Mouse (Mus musculus) ES-Bruce4 (cell line): ENCODE measurements around the gene Tia1. TPM values are rescaled to one million over a fixed set of nuclear protein-coding genes. Genes with fewer than 3 reads are reported as not detected.

Experiments used
- H3K27ac ChIP-seq: 2 replicates; pipeline ENCODE4 v1.5.1; 2012; ENCODE audit warnings: low read length, inconsistent platforms; ENCODE audit not compliant: insufficient read depth
- H3K27me3 ChIP-seq: 2 replicates; pipeline ENCODE4 v1.6.1; 2012; ENCODE audit warnings: mild to moderate bottlenecking, low read length, inconsistent platforms; ENCODE audit not compliant: control insufficient read depth, poor library complexity, insufficient read depth, severe bottlenecking
- H3K36me3 ChIP-seq: 2 replicates; pipeline ENCODE4 v1.6.1; 2012; ENCODE audit warnings: inconsistent platforms, mild to moderate bottlenecking, low read length, moderate library complexity; ENCODE audit not compliant: control insufficient read depth, poor library complexity, insufficient read depth, severe bottlenecking
- H3K4me1 ChIP-seq: one replicate; pipeline ENCODE4 v1.8.1; 2011; ENCODE audit warnings: low read length; ENCODE audit not compliant: control insufficient read depth, insufficient read depth
- H3K4me3 ChIP-seq: 2 replicates; pipeline ENCODE4 v1.5.1; 2011; ENCODE audit warnings: low read depth, mild to moderate bottlenecking, low read length
- H3K9ac ChIP-seq: 2 replicates; pipeline ENCODE4 v1.6.1; 2012; ENCODE audit warnings: low read depth, mild to moderate bottlenecking, inconsistent platforms; ENCODE audit not compliant: poor library complexity, severe bottlenecking
- H3K9me3 ChIP-seq: replicated peaks from 2 replicates; pipeline ENCODE4 v1.6.1; 2012; ENCODE audit warnings: mild to moderate bottlenecking, low read length, inconsistent platforms; ENCODE audit not compliant: control insufficient read depth, poor library complexity, insufficient read depth, severe bottlenecking
- CTCF ChIP-seq: IDR thresholded peaks from one replicate; pipeline ENCODE4 v1.8.1; 2011; ENCODE audit warnings: low read depth, low read length
- EP300 ChIP-seq: IDR thresholded peaks from 2 replicates; pipeline ENCODE4 v1.6.1; 2011; ENCODE audit warnings: low read depth, low read length; ENCODE audit not compliant: insufficient read depth
- POLR2A ChIP-seq: IDR thresholded peaks from one replicate; pipeline ENCODE4 v1.8.1; 2011; ENCODE audit warnings: low read length; ENCODE audit not compliant: insufficient read depth
- polyA plus RNA-seq: library from polyadenylated mRNA; stranded (reverse); fragments of >200 nt; gene quantifications from 2 replicates; pipeline ENCODE4 v1.2.4, GENCODE M21; 2011; ENCODE audit warnings: low read depth; ENCODE audit not compliant: missing spikeins, insufficient read depth, insufficient read length

Tia1 gene
- polyA plus RNA-seq, 1 experiment, result 79.7 TPM

GRCm38 (mm10) chr6:86365371-86366124 lies 38.5 kb upstream of the Tia1 start, which contains the start of gene Fam136a:
TSS of gene Fam136a (plus strand) at chr6:86365646.
- no peak within 1 kb of the TSS for H3K27ac ChIP-seq
- no peaks in the 10 kb centered on the region for H3K9me3 ChIP-seq
- H3K27me3 ChIP-seq, result no peaks in the 10 kb centered on the region
- peak within 1 kb of the TSS; percentile 77 for H3K4me3 ChIP-seq
- H3K36me3 ChIP-seq, result peaks cover 13% of the 10 kb centered on the region
- H3K4me1 ChIP-seq, result no peaks in the 10 kb centered on the region
- TF ChIP-seq CTCF, result peak; percentile 75
- TF ChIP-seq POLR2A, result peak; percentile 51
- peak; percentile 76 for TF ChIP-seq EP300
- H3K9ac ChIP-seq, result peak within 1 kb of the TSS; percentile 89

DNA sequence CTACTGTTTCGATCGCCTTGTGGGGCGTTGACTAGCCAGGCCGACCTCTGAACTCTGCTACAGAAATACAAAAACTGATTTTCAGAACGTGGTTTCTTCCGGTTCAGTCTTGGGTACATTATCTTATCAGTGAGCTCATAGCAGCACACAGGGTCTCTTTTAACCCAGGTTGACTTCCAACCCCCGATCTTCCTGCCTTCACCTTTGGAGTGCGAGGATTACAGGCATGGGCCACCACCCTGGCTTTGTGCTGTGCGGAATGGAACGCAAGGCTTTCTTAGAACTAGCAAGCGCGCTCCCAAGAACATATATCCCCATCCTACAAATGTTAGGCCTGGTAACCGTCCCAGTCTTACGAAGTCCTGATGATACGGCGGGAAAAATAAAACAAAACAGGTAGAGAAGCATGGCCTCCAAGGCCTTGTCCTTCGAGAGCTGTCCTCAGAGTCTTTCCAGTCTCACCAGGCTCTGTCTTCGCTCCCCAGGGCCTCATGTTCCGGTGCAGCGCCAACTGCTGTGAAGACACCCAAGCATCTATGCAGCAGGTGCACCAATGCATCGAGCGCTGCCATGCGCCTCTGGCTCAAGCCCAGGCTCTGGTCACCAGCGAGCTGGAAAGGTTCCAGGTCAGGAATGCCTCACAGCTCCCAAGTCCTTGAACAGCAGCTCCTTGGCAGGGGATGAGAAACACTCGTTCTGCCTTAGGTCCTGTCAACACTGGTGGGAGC lies 37.7 kb upstream of the Tia1 start:
- Histone ChIP-seq H3K9ac (peak overlapping the region; percentile 89), H3K4me3 (peak overlapping the region; percentile 77), H3K9me3 (no peaks in the 10 kb centered on the region), H3K36me3 (peaks cover 13% of the 10 kb centered on the region), H3K27me3 (no peaks in the 10 kb centered on the region), H3K27ac (no peak overlapping the region), H3K4me1 (no peaks in the 10 kb centered on the region)
- TF ChIP-seq POLR2A (no peak), EP300 (no peak), CTCF (no peak)

DNA sequence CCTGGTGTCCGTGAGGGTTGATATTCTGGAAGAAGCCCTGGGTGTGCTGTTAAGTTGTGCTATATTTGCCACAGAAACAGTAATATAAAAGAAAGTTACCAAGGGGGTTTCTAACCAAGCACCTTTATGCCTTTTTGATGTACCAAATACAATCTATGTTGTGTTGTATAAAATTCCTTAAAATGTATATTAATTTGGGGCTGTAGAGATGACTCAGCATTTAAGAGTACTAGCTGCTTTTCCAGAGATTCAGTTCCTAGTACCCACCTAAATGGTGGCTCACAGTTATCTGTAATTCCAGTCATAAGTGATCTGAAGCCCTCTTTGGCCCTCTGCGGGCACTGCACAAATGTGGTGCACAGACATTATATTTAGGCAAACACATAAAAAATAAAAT lies 37.2 kb upstream of the Tia1 start:
- Histone ChIP-seq H3K9ac (peak overlapping the region; percentile 89), H3K27ac (no peak overlapping the region), H3K9me3 (no peaks in the 10 kb centered on the region), H3K36me3 (peaks cover 13% of the 10 kb centered on the region), H3K4me3 (peak overlapping the region; percentile 77), H3K4me1 (no peaks in the 10 kb centered on the region), H3K27me3 (no peaks in the 10 kb centered on the region)
- TF ChIP-seq POLR2A (no peak), EP300 (no peak), CTCF (no peak)

GRCm38 (mm10) chr6:86368479-86368878 lies 35.5 kb upstream of the Tia1 start:
- Histone ChIP-seq H3K4me1 (no peaks in the 10 kb centered on the region), H3K36me3 (peaks cover 14% of the 10 kb centered on the region), H3K9ac (no peak overlapping the region), H3K27me3 (no peaks in the 10 kb centered on the region), H3K4me3 (no peak overlapping the region), H3K27ac (no peak overlapping the region), H3K9me3 (no peaks in the 10 kb centered on the region)
- TF ChIP-seq CTCF, result no peak
- TF ChIP-seq POLR2A, result no peak
- no peak for TF ChIP-seq EP300

DNA sequence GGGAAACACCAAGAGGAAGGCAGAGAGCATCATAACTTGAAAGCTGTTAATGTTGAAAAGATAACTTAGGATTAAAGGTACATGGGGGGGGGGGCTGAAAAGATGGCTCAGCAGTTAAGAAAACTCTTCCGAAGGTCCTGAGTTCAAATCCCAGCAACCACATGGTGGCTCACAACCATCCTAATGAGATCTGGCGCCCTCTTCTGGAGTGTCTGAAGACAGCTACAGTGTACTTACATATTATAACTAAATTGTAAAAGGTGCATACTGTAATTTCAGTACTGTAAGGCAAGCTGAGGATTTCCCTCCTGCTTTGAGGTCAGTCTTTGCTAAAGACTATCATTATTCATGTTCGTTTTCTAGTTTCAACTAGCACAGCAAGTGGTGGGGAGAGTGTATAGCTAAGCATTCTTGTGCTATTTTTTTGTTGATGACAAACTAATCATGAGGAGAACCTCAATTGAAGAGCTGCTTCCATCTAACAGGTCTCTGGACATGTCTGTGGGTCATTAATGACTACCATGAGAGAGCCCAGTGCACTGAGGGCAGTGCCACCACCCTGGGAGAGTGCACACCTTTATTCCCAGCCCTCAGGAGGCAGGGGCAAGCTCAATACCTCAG lies 33.8 kb upstream of the Tia1 start:
- TF ChIP-seq EP300, result no peak
- no peak for TF ChIP-seq POLR2A
- TF ChIP-seq CTCF, result no peak
- Histone ChIP-seq H3K4me1 (no peaks in the 10 kb centered on the region), H3K36me3 (peaks cover 23% of the 10 kb centered on the region), H3K9ac (peak overlapping the region; percentile 87), H3K27me3 (no peaks in the 10 kb centered on the region), H3K4me3 (peak overlapping the region; percentile 96), H3K27ac (peak overlapping the region; percentile 7; the same call in 1 of the 2 replicates), H3K9me3 (no peaks in the 10 kb centered on the region)
